Mouse (Mus musculus) testis, adult 10 weeks (tissue): Measurements from ENCODE around the gene Ankrd27. TPM values are rescaled to one million over a fixed set of nuclear protein-coding genes. Genes with fewer than 3 reads are reported as not detected.

Source experiments
- polyA plus RNA-seq: library from polyadenylated mRNA; stranded (reverse); fragments of 350-450 nt; fragmentation: Illumina TruSeq; extraction: RNeasy Lipid Tissue Mini Kit (QIAGEN cat#74804); gene quantifications from one replicate; pipeline ENCODE4 v1.2.3, GENCODE M21; 2014; ENCODE audit warnings: low read depth, low replicate concordance

Ankrd27 gene
- polyA plus RNA-seq, result 11.5 TPM

DNA sequence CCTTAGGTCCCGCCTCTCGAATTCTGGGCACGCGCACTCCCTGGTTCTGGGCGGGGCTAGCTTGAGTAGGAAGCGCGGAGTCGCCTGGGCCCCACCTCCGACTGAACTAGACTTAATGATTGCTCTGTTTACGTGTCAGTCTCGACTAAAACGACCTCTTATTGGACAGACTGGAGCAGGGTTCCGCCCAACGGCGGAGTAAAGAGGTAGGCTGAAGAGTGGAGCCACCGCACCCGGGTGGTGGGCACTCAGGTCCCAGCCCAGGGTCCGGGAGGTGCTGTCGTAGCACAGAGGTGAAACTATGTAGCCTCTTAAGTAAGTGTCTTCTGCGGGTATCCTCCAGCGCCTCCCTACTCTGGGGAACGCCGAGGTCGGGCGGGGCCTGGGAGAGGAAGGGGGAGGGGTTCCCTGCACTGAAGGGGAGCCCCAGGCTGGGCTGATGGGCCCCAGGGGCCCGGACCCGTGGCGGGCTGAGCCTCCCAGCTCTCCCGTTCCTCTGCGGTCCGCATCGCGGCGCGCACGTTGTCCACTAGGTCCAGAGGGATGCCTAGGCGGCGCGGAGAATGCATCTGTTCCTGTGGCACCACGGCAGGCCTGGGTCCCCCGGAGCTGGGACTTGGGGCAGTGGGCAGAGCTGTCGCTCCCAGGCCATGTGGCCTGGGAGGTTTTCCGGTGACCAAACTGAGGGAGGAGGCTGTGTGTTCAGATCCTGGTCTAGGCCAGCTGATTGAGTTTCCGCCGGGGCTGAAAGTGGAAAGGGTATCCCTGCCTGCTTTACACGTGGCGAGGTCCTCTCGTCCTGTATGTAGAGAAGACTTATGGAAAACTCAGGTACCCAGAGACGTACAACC lies at the start of gene Ankrd27:
Gene Ankrd27, plus strand, starts transcription at position 190 of the 851 bp plus-strand sequence.

DNA sequence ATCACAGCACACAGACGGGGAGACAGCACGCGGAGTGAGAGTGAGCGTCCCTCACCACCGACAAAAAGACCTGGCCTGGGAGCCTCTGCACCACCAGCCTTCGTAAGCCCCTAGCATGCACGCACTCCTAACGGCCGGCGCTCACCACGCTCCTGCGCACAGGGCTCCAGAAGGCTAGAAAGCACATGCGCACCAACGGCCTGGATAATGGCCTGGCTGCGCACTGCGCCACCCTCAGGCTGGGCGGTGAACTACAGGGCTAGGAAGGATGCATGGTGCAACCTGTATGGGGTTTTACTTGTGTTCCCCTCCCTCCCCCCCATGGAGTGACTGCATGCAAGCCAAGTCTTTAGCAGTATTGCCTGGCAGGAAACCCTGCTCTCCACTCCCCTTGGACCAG lies 48.5 kb upstream of the Ankrd27 start, which contains the start of gene Tdrd12:
Gene Tdrd12, minus strand, starts transcription at position 184 of the 400 bp plus-strand sequence.

GRCm38 (mm10) chr7:35556205-35556603 lies 29.8 kb upstream of the Ankrd27 start, which contains the start of gene Nudt19:
TSS of gene Nudt19 (minus strand) at chr7:35556304.

DNA sequence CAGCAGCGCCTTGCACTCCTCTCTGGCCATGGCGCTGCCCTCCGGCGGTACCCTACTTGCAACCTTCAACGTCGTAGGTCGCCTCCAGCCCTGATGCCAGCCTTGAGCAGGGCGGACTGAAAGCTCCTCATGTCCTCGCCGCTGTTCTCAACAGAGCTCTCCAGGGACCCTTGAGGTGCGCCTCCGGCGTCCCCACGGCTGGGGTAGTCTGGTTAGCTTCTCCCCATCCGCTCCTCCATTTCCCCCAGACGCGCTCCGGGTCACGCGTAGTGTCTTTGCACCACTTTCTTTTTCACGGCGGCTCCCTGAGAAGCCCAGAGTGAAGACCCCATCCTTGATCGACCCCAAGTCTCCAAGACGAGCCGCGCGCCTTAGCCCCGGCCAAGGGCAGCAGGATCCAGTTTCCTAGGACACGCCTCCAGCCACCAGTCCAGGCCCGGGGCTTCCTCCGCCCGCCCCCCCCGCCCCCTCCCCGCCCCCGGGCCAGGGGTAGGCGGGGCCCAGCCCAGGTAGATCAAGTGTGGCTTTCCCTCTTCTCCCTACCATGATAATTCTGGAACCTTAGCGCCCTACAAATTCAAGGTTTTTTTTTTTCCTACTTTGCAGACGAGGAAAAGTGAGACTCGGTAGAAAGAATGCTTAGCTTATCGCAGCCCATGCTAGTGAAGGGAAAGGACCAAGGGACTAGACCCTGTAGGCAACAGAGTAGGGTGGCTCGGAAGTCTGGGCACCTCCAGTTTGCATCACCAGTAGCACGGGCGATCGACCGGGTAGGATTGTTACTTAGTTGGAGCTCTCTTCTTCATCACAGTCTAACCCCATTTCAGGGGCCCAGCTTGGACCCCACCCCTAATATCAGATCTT lies 621 bp upstream of the Ankrd27 start, which contains the start of gene Rgs9bp:
Gene Rgs9bp, minus strand, starts transcription at position 392 of the 864 bp plus-strand sequence.

DNA sequence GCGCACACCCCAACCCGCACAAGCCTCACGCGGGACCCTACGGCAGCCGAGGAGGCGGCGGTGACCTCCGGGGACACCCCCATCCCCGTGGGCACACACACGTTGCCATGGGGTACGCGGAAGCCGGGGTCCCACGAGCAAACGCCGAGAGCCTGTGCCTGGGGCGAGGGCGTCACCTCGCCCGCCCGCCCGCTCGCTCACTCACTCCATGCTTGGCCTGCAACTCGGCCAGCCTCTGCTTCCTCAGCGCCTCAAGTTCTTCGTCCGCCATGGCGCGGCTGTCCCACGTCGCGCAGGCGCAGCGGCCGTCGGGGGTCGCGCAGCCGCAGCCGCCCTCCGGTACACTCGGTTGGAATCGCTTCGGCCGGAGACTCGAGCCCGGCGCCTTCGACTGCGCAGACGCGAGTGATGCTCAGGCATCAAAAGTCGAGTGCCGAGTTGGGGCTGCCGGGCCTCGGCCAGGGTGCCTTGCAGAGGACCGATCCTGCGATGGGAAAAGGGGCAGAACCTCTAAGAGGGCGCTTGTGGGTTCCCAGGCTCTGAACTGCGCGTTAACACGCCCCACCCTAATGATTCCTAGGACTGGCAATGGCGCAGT lies 61.2 kb downstream of the Ankrd27 start, which contains the start of gene Pdcd5:
Gene Pdcd5, minus strand, starts transcription at position 421 of the 598 bp plus-strand sequence.

Other genes with a start within 250 kb of the Ankrd27 start
- gene Faap24, start 189.4 kb upstream of the Ankrd27 start, polyA plus RNA-seq, result 3.7 TPM
- gene Cep89, start 189.2 kb upstream of the Ankrd27 start, polyA plus RNA-seq, result 110 TPM
- not detected for gene Slc7a9, start 137.4 kb upstream of the Ankrd27 start, polyA plus RNA-seq
- 83.7 TPM for gene Tdrd12, start 48.5 kb upstream of the Ankrd27 start, polyA plus RNA-seq
- 38.2 TPM for gene Nudt19, start 29.9 kb upstream of the Ankrd27 start, polyA plus RNA-seq
- 0.13 TPM for gene Rgs9bp, start 662 bp upstream of the Ankrd27 start, polyA plus RNA-seq
- 1,152 TPM for gene Pdcd5, start 61.3 kb downstream of the Ankrd27 start, polyA plus RNA-seq
- gene Dpy19l3, start 168.2 kb downstream of the Ankrd27 start, polyA plus RNA-seq, result 15.0 TPM
- 15.0 TPM for gene Zfp507, start 216.8 kb downstream of the Ankrd27 start, polyA plus RNA-seq